ENCODE assay signal across 8 mouse cellular contexts in genomic region chr6:21984990-21985731, GRCm38 (mm10). TPM values are rescaled to one million over a fixed set of nuclear protein-coding genes. Genes with fewer than 3 reads are reported as not detected.
DNase-seq lines count a peak whose midpoint lies in the region; ATAC-seq and TF ChIP-seq lines count a peak whose summit lies in the region.

No protein-coding gene starts in this region.

- H3K4me2 ChIP-seq in hindbrain, postnatal 0 days (ENCODE audit: low read depth, low read length), result peak overlapping the region; percentile 71

- peak; percentile 72 for ATAC-seq in hindbrain, postnatal 0 days

- TF ChIP-seq CTCF in cerebellum, adult 2 months (IDR thresholded peaks at IDR 0.05; ENCODE audit: borderline replicate concordance, insufficient read depth, low read depth, low read length), result 0 out of 2 replicates have a peak, but pooled peaks have one; percentile 8
- peak; percentile 62 for TF ChIP-seq CTCF in hindbrain, postnatal 0 days (IDR thresholded peaks at IDR 0.05; ENCODE audit: low read depth)

- no peaks in the 10 kb centered on the region for H3K36me3 ChIP-seq in hindbrain, postnatal 0 days (ENCODE audit: insufficient read depth, low read length)

- 4% methylated on average over 16 of the region's 16 CpGs for WGBS in cerebellum, adult 2 months
- WGBS in hindbrain, postnatal 0 days, result 8% methylated on average over 16 of the region's 16 CpGs

- H3K27me3 ChIP-seq in cerebellum, adult 2 months (ENCODE audit: control insufficient read depth, insufficient read depth, low read length), result no peaks in the 10 kb centered on the region; the same call in 1 of the 2 replicates
- peaks cover 9% of the 10 kb centered on the region; the same call in 1 of the 2 replicates for H3K27me3 ChIP-seq in hindbrain, postnatal 0 days (ENCODE audit: insufficient read depth, low read length)

- intact Hi-C loops in left cerebral cortex, postnatal 14 days (cut with DNase I), result loop anchor here (5.0 kb wide), 1 partner anchor 87 kb away; no protein-coding TSS in a partner anchor

- H3K9ac ChIP-seq in hindbrain, postnatal 0 days (replicated peaks; ENCODE audit: low read length), result peak overlapping the region; percentile 6; the same call in 1 of the 2 replicates

- peak overlapping the region; percentile 49 for H3K4me3 ChIP-seq in cerebellum, adult 2 months (replicated peaks; ENCODE audit: insufficient read depth, low read depth, low read length)
- peak overlapping the region; percentile 48 for H3K4me3 ChIP-seq in hindbrain, postnatal 0 days (ENCODE audit: low read length)

- H3K9me3 ChIP-seq in hindbrain, postnatal 0 days (ENCODE audit: low read length), result no peaks in the 10 kb centered on the region

- peak; percentile 64 for DNase-seq in thymus, postnatal 0 days (ENCODE audit: low spot score)
- DNase-seq in thymus, postnatal 36 days, result no peak
- DNase-seq in cerebellum, adult 2 months, result peak; percentile 12 to 52
- DNase-seq in frontal cortex, postnatal 36 days (ENCODE audit: low spot score in 2 of 2), result peak; percentile 21 to 54
- DNase-seq in hindbrain, postnatal 0 days (ENCODE audit: low spot score), result peak; percentile 88
- DNase-seq in left cerebral cortex, postnatal 14 days (ENCODE audit: low spot score in 2 of 2), result peak; percentile 68 to 81
- peak; percentile 89 for DNase-seq in mesoderm, embryonic 11.5 days (ENCODE audit: low read depth, low spot score)
- DNase-seq in spleen, postnatal 4 days (ENCODE audit: low spot score in 2 of 2), result peak; percentile 40 to 67

- no peak overlapping the region for H3K27ac ChIP-seq in cerebellum, adult 2 months (ENCODE audit: insufficient read depth, low read length)
- no peak overlapping the region for H3K27ac ChIP-seq in hindbrain, postnatal 0 days

- no peaks in the 10 kb centered on the region for H3K4me1 ChIP-seq in cerebellum, adult 2 months (ENCODE audit: control insufficient read depth, insufficient read depth, low read length)
- H3K4me1 ChIP-seq in hindbrain, postnatal 0 days (ENCODE audit: insufficient read depth, low read length), result 0 out of 2 replicates have a peak, but pooled peaks cover 4% of the 10 kb centered on the region

- TF ChIP-seq POLR2A in cerebellum, adult 2 months (IDR thresholded peaks at IDR 0.05; ENCODE audit: borderline replicate concordance, insufficient read depth, low read length), result no peak

RNA-seq across cellular contexts. Expression of gene Cped1, which starts 0.6 kb away (rescaled TPM):
- 0.72 and 0.95 TPM in 2 replicates for polyA plus RNA-seq in thymus, postnatal 0 days (2015; fragmentation: Nextera tagmentation; extraction: Ambion mirVana)
- polyA plus RNA-seq in cerebellum, adult 2 months (2012; rRNA removed), result 1.1 and 1.3 TPM in 2 replicates
- 2.6 and 4.6 TPM in 2 replicates for total RNA-seq in hindbrain, postnatal 0 days (2014; rRNA removed)
- polyA plus RNA-seq in hindbrain, postnatal 0 days (2015; fragmentation: Nextera tagmentation; extraction: Ambion mirVana), result 2.5 and 3.1 TPM in 2 replicates
- 1 to 10 TPM; 2.2 to 3.1 TPM for total RNA-seq in left cerebral cortex, postnatal 14 days (2021)

RNA-seq across cellular contexts. Expression of gene Ing3, which starts 35.8 kb away (rescaled TPM):
- 76.4 and 81.0 TPM in 2 replicates for polyA plus RNA-seq in thymus, postnatal 0 days (2015; fragmentation: Nextera tagmentation; extraction: Ambion mirVana)
- polyA plus RNA-seq in cerebellum, adult 2 months (2012; rRNA removed), result 19.3 and 21.1 TPM in 2 replicates
- total RNA-seq in hindbrain, postnatal 0 days (2014; rRNA removed), result 9.4 and 13.3 TPM in 2 replicates
- 38.7 and 39.9 TPM in 2 replicates for polyA plus RNA-seq in hindbrain, postnatal 0 days (2015; fragmentation: Nextera tagmentation; extraction: Ambion mirVana)
- 10 to 100 TPM; 20.6 to 22.1 TPM for total RNA-seq in left cerebral cortex, postnatal 14 days (2021)

Comparison
In these comparisons a context has a peak if more than half of its experiments do, and no peak if none do; other contexts are left out.
1. DNase-seq: peak in thymus, postnatal 0 days (single experiment), cerebellum, adult 2 months (2 of 2), frontal cortex, postnatal 36 days (2 of 2), hindbrain, postnatal 0 days (single experiment), left cerebral cortex, postnatal 14 days (2 of 2), mesoderm, embryonic 11.5 days (single experiment) and spleen, postnatal 4 days (2 of 2); none in thymus, postnatal 36 days (0 of 2).